Mouse (Mus musculus) cerebellum, adult 18-20 months (tissue): ENCODE results near the gene Tspan1.

Source experiments
- DNase-seq, 2 experiments: peaks; one replicate each; pipeline ENCODE4 v3.0.0; 2021

Tspan1 gene

DNA sequence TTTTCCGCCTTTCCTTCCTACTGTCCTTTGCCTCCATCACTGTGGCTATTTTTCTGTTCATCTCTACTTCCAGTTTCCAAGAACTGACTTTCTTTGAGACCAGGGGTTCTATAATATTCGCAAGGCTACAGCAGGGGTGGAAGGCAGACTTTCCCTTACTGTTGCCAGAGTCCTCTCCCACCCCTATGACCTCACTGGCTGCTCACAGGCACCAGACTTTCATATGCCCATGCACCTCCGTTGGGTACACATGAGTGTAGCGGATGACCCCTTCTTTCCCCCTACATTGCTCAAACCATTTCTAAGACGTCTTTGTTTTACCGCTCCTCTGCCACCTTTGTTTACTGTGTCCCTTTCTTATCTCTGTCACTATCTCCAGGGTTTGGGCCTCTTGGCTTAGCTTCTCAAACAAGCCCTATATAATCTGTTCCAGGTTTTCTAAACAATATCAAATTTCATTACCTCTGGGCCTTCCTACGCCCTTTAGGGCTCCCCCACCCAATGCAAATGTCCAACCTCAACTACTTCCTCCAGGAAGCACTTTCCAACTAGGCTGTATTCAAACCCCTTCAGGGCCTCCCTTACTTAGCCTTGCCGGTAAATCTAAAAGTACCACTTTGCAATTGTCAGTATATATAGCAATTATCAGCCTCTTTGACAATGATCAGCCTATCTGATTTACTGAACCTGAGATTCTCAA, 1.5 kb downstream of the Tspan1 start:
- DNase-seq = no peak

DNA sequence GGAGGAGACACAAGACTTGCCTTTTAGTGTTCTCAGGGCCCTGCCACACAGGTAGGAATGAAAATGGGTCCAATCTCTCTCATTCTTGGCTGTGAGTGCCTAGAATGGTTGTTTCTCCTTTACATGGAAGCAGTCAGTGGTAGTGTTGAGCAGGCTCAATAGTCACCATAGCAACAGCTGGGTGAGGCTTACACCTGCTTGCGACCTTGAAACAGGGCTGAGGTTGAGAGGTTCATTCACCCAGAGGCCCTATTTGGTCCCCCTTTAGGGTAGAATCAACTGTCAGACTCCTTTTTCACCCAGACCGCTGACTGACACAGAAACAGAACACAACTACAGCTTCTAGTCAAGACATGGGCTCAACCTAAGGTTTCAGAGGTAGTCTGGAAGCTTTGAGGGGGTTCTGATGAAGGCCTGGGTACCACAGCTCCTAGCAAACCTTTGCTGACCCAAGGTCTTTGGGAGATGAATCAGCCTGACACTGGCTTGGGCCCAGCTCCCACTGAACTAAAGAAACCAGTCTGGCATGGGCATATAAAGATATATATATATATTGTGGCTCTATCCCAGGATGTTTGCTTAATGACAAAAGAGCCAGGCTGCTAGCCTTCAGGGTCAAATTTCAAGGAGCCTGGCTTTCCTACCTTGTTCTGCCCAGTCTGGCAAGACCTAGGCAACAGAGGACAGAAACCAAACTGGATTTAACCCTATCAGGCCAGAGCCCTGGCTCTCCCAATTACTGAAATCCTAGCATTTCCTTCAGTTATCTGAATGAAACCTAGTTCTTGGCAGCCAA, 2.4 kb downstream of the Tspan1 start:
- no peak for DNase-seq

DNA sequence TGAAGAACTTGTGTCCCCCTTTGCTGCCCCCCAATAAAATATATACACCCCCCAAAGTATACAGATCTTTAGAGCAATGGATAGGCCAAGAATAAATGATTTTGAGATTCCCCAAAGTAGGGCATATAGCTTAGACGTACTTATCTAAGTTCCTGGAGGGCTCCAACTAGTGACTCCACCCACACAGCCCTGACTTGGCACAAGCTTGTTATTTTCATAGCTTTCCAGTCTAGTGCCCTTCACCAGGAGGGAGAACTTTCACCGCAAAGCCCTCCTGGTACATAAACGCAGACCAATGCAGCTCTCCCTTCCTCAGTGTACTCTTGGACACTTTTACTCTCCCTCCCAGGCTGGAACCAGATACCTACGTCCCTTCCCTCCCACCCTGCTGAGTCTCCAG, 5.3 kb downstream of the Tspan1 start:
- no peak for DNase-seq

DNA sequence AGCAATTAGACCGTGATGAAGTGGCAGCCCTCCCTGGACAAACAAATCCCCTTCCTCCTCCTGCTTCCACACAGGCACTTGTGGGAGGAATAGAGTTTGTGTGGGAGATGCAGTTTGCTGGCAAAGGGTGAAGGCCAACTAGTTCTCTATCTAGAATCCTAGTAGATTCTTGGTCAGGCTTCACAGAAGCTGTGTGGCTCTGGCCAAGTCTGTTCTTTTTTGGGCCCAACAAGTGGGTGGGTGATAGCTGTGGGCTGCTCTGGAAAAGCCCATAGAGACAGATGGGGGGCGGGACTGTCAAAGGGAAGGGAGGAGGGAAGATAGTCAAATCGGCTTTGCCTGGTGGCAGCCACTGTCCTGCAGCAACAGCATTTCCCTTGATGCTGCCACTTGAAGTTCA, 6.6 kb downstream of the Tspan1 start:
- DNase-seq = no peak

GRCm38 (mm10) chr4:116159912-116160311, 7.5 kb downstream of the Tspan1 start:
- peak; percentile 42 to 55 for DNase-seq

DNA sequence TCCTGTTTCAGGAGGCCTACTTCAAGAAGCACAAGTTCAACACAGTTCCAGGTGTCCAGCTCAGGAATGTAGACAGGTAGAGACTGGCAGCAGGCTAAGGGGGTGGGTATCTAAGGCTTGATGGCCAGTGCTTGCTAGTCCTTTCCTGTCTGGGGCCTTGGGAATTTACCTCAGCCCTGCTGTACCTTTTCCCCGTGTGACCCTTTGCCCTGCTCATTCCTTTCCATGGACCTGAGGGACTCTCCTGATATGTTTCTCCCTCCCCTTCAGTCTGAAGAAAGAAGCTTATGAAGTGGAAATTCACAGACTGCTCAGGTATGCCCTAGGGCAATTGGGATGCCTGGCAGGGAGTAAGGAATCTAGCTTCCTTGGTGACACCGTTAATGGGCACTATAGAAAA, 9.5 kb downstream of the Tspan1 start:
- no peak for DNase-seq

DNA sequence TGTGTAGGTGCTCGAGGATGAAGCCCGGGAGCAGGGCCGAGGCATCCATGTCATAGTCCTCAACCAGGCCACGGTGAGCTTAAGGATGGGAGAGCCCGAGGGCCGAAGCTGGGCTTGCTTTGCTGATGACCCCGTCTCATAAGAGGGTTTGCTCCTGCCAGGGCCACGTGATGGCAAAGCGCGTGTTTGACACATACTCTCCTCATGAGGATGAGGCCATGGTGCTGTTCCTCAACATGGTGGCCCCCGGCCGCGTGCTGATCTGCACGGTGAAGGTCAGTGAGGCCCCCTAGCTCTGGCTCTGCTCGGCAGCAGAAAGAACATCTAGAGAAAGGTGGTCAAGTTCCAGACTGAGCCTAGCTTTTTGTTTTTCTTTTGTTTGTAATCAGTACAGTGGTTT, 14.7 kb downstream of the Tspan1 start:
- DNase-seq = no peak

DNA sequence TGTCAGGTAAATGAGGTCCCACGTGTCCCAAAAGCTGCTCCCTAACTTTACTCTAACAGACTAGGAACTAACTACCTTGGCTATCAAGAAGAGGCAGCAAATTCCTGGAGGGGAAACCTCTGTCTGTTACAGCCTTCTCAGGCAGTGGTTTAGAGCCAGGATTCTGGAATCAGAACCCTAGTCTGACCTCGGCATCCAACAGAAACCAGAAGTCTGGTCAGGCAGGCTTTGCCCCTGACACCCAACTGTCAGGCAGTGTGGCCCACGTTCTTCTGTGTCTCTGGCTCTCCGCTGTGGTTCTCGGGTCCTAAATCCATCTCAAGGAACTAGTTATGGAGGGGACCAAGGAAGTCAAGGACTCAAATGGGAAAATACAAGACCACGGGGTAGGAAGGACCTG, 16.2 kb downstream of the Tspan1 start, which contains the start of gene Lurap1:
Lurap1 (minus strand) TSS at position 101 of the 400 bp plus-strand sequence.
- DNase-seq = no peak

- DNase-seq = no peak
Observed at GRCm38 (mm10) chr4:116150862-116151221, 16.6 kb downstream of the Tspan1 start.

GRCm38 (mm10) chr4:116150156-116150861, 17.1 kb downstream of the Tspan1 start:
- DNase-seq = peak; percentile 73 to 84

GRCm38 (mm10) chr4:116149812-116150155, 17.6 kb downstream of the Tspan1 start:
- DNase-seq = no peak

DNA sequence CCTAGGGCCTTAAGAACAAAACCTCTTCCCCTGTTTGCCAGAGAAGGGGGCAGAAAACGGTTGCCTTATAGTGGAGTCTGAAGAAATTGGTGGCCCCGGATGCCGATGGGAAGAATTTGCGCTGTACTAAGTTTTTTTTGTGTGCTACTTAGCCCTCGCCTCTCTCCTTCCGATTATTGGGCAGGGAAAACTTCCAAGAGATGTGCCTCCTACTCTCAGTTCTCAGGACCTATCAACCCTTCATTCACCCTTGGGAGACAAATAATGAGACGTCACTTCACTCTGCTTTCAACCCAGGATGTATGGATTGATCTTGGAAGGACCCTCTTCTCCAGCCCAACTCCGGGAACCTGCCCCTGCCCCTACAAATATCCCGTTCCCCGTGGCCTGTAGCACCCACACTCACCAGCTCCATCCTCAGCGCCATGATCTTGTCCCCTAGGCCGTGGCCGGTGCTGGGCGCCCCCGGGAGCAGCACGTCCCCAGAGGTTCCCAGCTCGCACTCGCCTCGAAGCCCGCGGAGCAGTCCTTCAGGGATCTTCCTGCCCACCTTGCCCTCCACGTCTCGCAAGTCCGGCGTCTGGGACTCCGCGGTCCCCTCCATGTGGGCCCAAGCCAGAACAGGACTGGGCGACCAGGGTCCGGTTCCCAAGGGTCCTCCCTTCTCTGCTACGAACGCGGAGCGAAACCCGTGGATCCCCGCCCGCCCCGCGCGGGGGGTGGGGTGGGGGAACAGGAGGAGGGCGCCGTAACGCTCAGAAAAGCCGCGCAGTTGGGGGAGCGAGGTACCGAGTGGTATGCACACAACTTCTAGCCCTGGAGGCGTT, 23.3 kb downstream of the Tspan1 start:
- DNase-seq = peak; percentile 82 to 88

DNA sequence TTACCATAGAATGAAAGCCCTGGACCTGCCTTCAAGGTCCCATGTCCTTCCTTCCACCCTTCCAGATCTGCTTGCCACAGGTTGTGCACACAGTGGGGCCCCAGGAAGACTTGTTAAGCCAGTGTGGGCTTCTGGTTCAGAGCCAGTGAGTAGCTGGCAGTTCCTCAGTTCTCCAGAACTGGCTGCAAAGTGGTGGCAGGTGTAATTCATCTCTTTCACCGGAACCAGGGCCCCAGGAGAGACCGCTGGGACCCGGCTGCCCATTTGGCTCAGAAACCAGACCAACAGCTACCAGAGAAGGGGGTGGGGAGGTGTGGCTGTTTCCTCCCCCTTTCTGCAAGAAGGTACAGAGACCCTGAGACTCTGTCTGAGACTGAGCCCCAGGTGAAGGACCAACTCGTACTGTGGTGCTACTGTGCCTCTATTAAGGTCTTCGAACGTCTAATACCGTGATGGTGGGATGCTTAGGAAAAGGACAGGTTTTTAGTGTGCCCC, 24.0 kb downstream of the Tspan1 start:
- peak; percentile 93 to 96 for DNase-seq

GRCm38 (mm10) chr4:116142269-116142668, 25.1 kb downstream of the Tspan1 start:
- no peak for DNase-seq

- no peak for DNase-seq
Observed at GRCm38 (mm10) chr4:116141736-116142135, 25.7 kb downstream of the Tspan1 start.

GRCm38 (mm10) chr4:116140801-116141574, 26.4 kb downstream of the Tspan1 start:
- DNase-seq = no peak

DNA sequence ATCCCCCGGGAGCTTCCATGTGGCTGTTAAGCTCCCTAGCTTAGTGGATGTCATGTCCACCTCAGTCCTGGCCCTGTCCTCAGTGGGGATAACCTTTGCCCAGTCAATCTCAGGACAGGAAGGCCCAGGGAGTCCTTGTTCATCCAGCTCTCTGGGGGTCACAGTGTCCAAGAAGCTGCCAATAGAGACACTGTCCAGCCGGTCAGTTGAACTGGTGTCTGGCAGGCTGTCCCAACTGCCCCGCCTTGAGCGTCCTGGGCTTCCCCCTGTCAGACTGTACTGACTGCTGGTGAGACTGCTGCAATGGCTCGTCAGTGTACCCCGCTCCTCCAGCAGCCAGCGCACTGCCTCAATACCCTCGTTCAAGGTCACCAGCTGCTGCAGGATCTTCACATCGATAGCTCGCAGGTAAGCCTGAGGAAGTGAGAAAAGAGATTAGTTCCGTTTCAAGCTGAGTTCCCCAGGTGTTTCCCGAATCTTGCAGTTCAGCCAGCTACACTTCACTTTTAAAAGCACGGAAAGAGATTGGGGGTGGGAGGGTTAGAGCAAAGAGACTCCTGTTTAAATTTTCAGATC, 29.9 kb downstream of the Tspan1 start:
- no peak for DNase-seq

- DNase-seq = no peak
Observed at GRCm38 (mm10) chr4:116134990-116135389, 32.4 kb downstream of the Tspan1 start.

- no peak for DNase-seq
Observed at GRCm38 (mm10) chr4:116133126-116133525, 34.3 kb downstream of the Tspan1 start.

- no peak for DNase-seq
Observed at GRCm38 (mm10) chr4:116127956-116128355, 39.4 kb downstream of the Tspan1 start.

- DNase-seq = no peak
Observed at GRCm38 (mm10) chr4:116125803-116126386, 41.5 kb downstream of the Tspan1 start.
